8 mouse cellular contexts compared by ENCODE assay signal in the genomic region with DNA sequence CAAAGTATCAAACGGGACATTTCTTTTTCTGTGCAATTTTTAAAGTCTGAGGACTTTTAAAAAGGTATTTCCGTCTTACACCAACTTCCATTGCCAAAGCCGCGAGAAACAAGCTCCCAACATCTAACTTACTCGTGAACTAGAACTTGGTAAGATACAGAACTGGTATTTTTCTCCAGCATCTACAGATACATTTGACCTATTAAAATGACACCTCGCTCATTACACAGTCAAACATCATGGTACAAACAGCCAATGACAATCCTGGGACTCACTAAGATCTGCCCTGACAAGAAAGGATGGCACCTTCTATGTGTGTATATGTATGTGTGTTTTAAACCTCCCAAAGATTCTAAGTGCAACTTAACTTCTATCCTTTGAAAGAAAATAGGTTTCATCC. TPM values are rescaled to one million over a fixed set of nuclear protein-coding genes. Genes with fewer than 3 reads are reported as not detected.
DNase-seq lines count a peak whose midpoint lies in the region; ATAC-seq and TF ChIP-seq lines count a peak whose summit lies in the region.

No protein-coding gene starts in this region.

- no peaks in the 10 kb centered on the region for H3K36me3 ChIP-seq in heart, embryonic 10.5 days
- H3K36me3 ChIP-seq in forebrain, embryonic 14.5 days (ENCODE audit: control insufficient read depth, insufficient read depth, low read length), result no peaks in the 10 kb centered on the region
- no peaks in the 10 kb centered on the region for H3K36me3 ChIP-seq in limb, embryonic 14.5 days (ENCODE audit: control insufficient read depth, insufficient read depth, low read length)

- H3K27me3 ChIP-seq in heart, embryonic 10.5 days (ENCODE audit: insufficient read depth, poor library complexity, severe bottlenecking), result no peaks in the 10 kb centered on the region
- H3K27me3 ChIP-seq in forebrain, embryonic 14.5 days (replicated peaks; ENCODE audit: control insufficient read depth, insufficient read depth, low read length), result no peaks in the 10 kb centered on the region
- H3K27me3 ChIP-seq in limb, embryonic 14.5 days (ENCODE audit: control insufficient read depth, insufficient read depth, low read length), result no peaks in the 10 kb centered on the region

- intact Hi-C loops in heart, postnatal 14 days (cut with DNase I), result loop anchor here (5.0 kb wide), 1 partner anchor 60 kb away; no protein-coding TSS in a partner anchor

- peaks cover 8% of the 10 kb centered on the region; the same call in 1 of the 2 replicates for H3K4me1 ChIP-seq in heart, embryonic 10.5 days
- peaks cover 23% of the 10 kb centered on the region for H3K4me1 ChIP-seq in forebrain, embryonic 14.5 days (ENCODE audit: control insufficient read depth, insufficient read depth, low read length)
- H3K4me1 ChIP-seq in limb, embryonic 14.5 days (ENCODE audit: control insufficient read depth, insufficient read depth, low read length), result peaks cover 17% of the 10 kb centered on the region

- DNase-seq in heart, embryonic 10.5 days (ENCODE audit: low spot score), result no peak
- no peak for DNase-seq in heart, postnatal 14 days
- DNase-seq in T-cell, adult 2 months (ENCODE audit: low spot score), result peak; percentile 51
- peak; percentile 17 for DNase-seq in forebrain, embryonic 14.5 days (ENCODE audit: low spot score)
- DNase-seq in limb, embryonic 14.5 days (ENCODE audit: low spot score), result no peak
- DNase-seq in retina, postnatal 1 day, result peak; percentile 45
- DNase-seq in left cerebral cortex, adult 18-20 months (ENCODE audit: low spot score in 2 of 2), result no peak

- 3% methylated on average over 6 of the region's 6 CpGs for WGBS in heart, embryonic 10.5 days
- WGBS in forebrain, embryonic 14.5 days, result under 1% methylated on average over 6 of the region's 6 CpGs
- WGBS in limb, embryonic 14.5 days, result 3% methylated on average over 6 of the region's 6 CpGs

- no peak for TF ChIP-seq POLR2A in limb, embryonic 14.5 days (IDR thresholded peaks at IDR 0.05; ENCODE audit: borderline replicate concordance, extremely low read depth, insufficient read depth, insufficient read length)

- peak overlapping the region; percentile 94 for H3K4me3 ChIP-seq in heart, embryonic 10.5 days
- peak overlapping the region; percentile 95 for H3K4me3 ChIP-seq in forebrain, embryonic 14.5 days (ENCODE audit: low read depth, low read length)
- H3K4me3 ChIP-seq in limb, embryonic 14.5 days (replicated peaks; ENCODE audit: low read length), result peak overlapping the region; percentile 96

- peak overlapping the region; percentile 98 for H3K9ac ChIP-seq in forebrain, embryonic 14.5 days (ENCODE audit: low read length)
- peak overlapping the region; percentile 99 for H3K9ac ChIP-seq in limb, embryonic 14.5 days (ENCODE audit: low read depth, low read length, severe bottlenecking)

- H3K27ac ChIP-seq in heart, embryonic 10.5 days, result peak overlapping the region; percentile 99; the same call in 1 of the 2 replicates
- no peak overlapping the region for H3K27ac ChIP-seq in forebrain, embryonic 14.5 days (ENCODE audit: low read depth, low read length)
- H3K27ac ChIP-seq in limb, embryonic 14.5 days (replicated peaks; ENCODE audit: low read depth, low read length), result 0 out of 2 replicates have a peak overlapping the region, but pooled peaks have one; percentile 99

- no peaks in the 10 kb centered on the region for H3K9me3 ChIP-seq in heart, embryonic 10.5 days
- H3K9me3 ChIP-seq in forebrain, embryonic 14.5 days (replicated peaks; ENCODE audit: control insufficient read depth, low read length), result no peaks in the 10 kb centered on the region
- H3K9me3 ChIP-seq in limb, embryonic 14.5 days (ENCODE audit: control insufficient read depth, low read length), result no peaks in the 10 kb centered on the region

- peak overlapping the region; percentile 76 for H3K4me2 ChIP-seq in forebrain, embryonic 14.5 days (ENCODE audit: low read length)
- H3K4me2 ChIP-seq in limb, embryonic 14.5 days (replicated peaks; ENCODE audit: low read depth, low read length, severe bottlenecking), result peak overlapping the region; percentile 81

- no peak for ATAC-seq in forebrain, embryonic 14.5 days
- no peak for ATAC-seq in limb, embryonic 14.5 days (ENCODE audit: low FRiP score, low read depth)
- no peak for ATAC-seq in cerebellum, adult (ENCODE audit: insufficient number of reproducible peaks, low FRiP score, low TSS enrichment)

RNA-seq across cellular contexts. Expression of a gene that starts 1.5 kb away (rescaled TPM):
- 10.7 and 15.1 TPM in 2 replicates for polyA plus RNA-seq in heart, embryonic 10.5 days (2016; fragmentation: Nextera tagmentation; extraction: Ambion mirVana)
- 10 to 100 TPM; 32.6 to 32.7 TPM for total RNA-seq in heart, postnatal 14 days (2021)
- 15.3 and 18.4 TPM in 2 replicates for polyA plus RNA-seq in forebrain, embryonic 14.5 days (2014; fragmentation: Nextera tagmentation; extraction: Ambion mirVana)
- 12.8 and 17.6 TPM in 2 replicates for polyA plus RNA-seq in limb, embryonic 14.5 days (2012; rRNA removed)
- polyA plus RNA-seq in limb, embryonic 14.5 days (2014; fragmentation: Nextera tagmentation; extraction: Ambion mirVana), result 23.4 and 25.3 TPM in 2 replicates
- total RNA-seq in left cerebral cortex, adult 18-20 months (2021), result 10 to 100 TPM; 28.2 to 31.0 TPM

Comparison
In these comparisons a context has a peak if more than half of its experiments do, and no peak if none do; other contexts are left out.
1. DNase-seq: peak in T-cell, adult 2 months (single experiment), forebrain, embryonic 14.5 days (single experiment) and retina, postnatal 1 day (single experiment); none in heart, embryonic 10.5 days (single experiment), heart, postnatal 14 days (0 of 2), limb, embryonic 14.5 days (single experiment) and left cerebral cortex, adult 18-20 months (0 of 2).
2. Peak in every context shown above with its lines, with median percentiles within 50 percentile points of each other: H3K4me3 ChIP-seq.